Mouse (Mus musculus) erythroblast, embryonic 14.5 days (primary cell): Measurements from ENCODE around the gene Ankrd11. TPM values are rescaled to one million over a fixed set of nuclear protein-coding genes. Genes with fewer than 3 reads are reported as not detected.

Source experiments
- H3K27me3 ChIP-seq: 2 replicates; pipeline ENCODE4 v1.6.1; 2012; ENCODE audit warnings: inconsistent platforms; ENCODE audit not compliant: control insufficient read depth
- H3K36me3 ChIP-seq: 2 replicates; pipeline ENCODE4 v1.6.1; 2012; ENCODE audit warnings: mild to moderate bottlenecking, inconsistent platforms; ENCODE audit not compliant: control insufficient read depth
- H3K4me1 ChIP-seq: 2 replicates; pipeline ENCODE4 v1.6.1; 2012; ENCODE audit warnings: inconsistent platforms; ENCODE audit not compliant: control insufficient read depth
- H3K4me3 ChIP-seq: replicated peaks from 2 replicates; pipeline ENCODE3; 2012; ENCODE audit warnings: moderate library complexity, mild to moderate bottlenecking, inconsistent platforms
- H3K9me3 ChIP-seq: 2 replicates; pipeline ENCODE4 v1.6.1; 2012; ENCODE audit warnings: low read length, inconsistent platforms, mixed read lengths; ENCODE audit not compliant: control insufficient read depth
- GATA1 ChIP-seq: IDR thresholded peaks from 2 replicates; pipeline ENCODE4 v1.6.1; 2012; ENCODE audit warnings: low read length, inconsistent platforms, mixed read lengths
- TAL1 ChIP-seq: IDR thresholded peaks from 3 replicates; pipeline ENCODE4 v1.6.1; 2012; ENCODE audit warnings: low read length, inconsistent platforms, mixed read lengths
- polyA plus RNA-seq: library from polyadenylated mRNA; stranded (reverse); fragments of >175 nt; gene quantifications from 2 replicates; pipeline ENCODE4 v1.2.3, GENCODE M21; 2012

Ankrd11 gene
- polyA plus RNA-seq, 1 experiment: 6.3 TPM

GRCm38 (mm10) chr8:122928631-122929224 is 113.3 kb downstream of the Ankrd11 start:
- H3K4me3 ChIP-seq: no peak overlapping the region
- H3K36me3 ChIP-seq: peaks cover 26% of the 10 kb centered on the region
- no peaks in the 10 kb centered on the region for H3K27me3 ChIP-seq
- H3K4me1 ChIP-seq: peaks cover 36% of the 10 kb centered on the region
- no peak for TF ChIP-seq TAL1
- no peak for TF ChIP-seq GATA1
- H3K9me3 ChIP-seq: no peaks in the 10 kb centered on the region

- peaks cover 33% of the 10 kb centered on the region for H3K4me1 ChIP-seq
- no peaks in the 10 kb centered on the region for H3K9me3 ChIP-seq
- H3K36me3 ChIP-seq: peaks cover 21% of the 10 kb centered on the region
- H3K4me3 ChIP-seq: no peak overlapping the region
- no peaks in the 10 kb centered on the region for H3K27me3 ChIP-seq
- TF ChIP-seq TAL1 (no peak), GATA1 (no peak)
Measured at GRCm38 (mm10) chr8:122927841-122928240, 114.2 kb downstream of the Ankrd11 start.

- H3K9me3 ChIP-seq: no peaks in the 10 kb centered on the region
- peaks cover 24% of the 10 kb centered on the region for H3K4me1 ChIP-seq
- TF ChIP-seq GATA1 (no peak), TAL1 (no peak)
- H3K36me3 ChIP-seq: peaks cover 18% of the 10 kb centered on the region
- no peaks in the 10 kb centered on the region for H3K27me3 ChIP-seq
- no peak overlapping the region for H3K4me3 ChIP-seq
Measured at GRCm38 (mm10) chr8:122926782-122927181, 115.3 kb downstream of the Ankrd11 start.

- Histone ChIP-seq H3K4me3 (no peak overlapping the region), H3K27me3 (no peaks in the 10 kb centered on the region), H3K36me3 (peaks cover 15% of the 10 kb centered on the region), H3K9me3 (no peaks in the 10 kb centered on the region), H3K4me1 (peaks cover 21% of the 10 kb centered on the region)
- TF ChIP-seq GATA1 (no peak), TAL1 (no peak)
Measured at GRCm38 (mm10) chr8:122925939-122926722, 115.9 kb downstream of the Ankrd11 start.

GRCm38 (mm10) chr8:122924091-122924490 is 118.0 kb downstream of the Ankrd11 start:
- no peaks in the 10 kb centered on the region for H3K9me3 ChIP-seq
- no peak for TF ChIP-seq GATA1
- TF ChIP-seq TAL1: no peak
- H3K27me3 ChIP-seq: no peaks in the 10 kb centered on the region
- peaks cover 27% of the 10 kb centered on the region for H3K4me1 ChIP-seq
- peaks cover 13% of the 10 kb centered on the region for H3K36me3 ChIP-seq
- H3K4me3 ChIP-seq: no peak overlapping the region

GRCm38 (mm10) chr8:122923431-122924090 is 118.5 kb downstream of the Ankrd11 start:
- Histone ChIP-seq H3K4me1 (peaks cover 32% of the 10 kb centered on the region), H3K36me3 (peaks cover 10% of the 10 kb centered on the region), H3K27me3 (no peaks in the 10 kb centered on the region), H3K9me3 (no peaks in the 10 kb centered on the region), H3K4me3 (no peak overlapping the region)
- TF ChIP-seq TAL1 (no peak), GATA1 (no peak)

- no peak for TF ChIP-seq TAL1
- no peak for TF ChIP-seq GATA1
- Histone ChIP-seq H3K27me3 (no peaks in the 10 kb centered on the region), H3K36me3 (peaks cover 10% of the 10 kb centered on the region), H3K9me3 (no peaks in the 10 kb centered on the region), H3K4me3 (no peak overlapping the region), H3K4me1 (peaks cover 39% of the 10 kb centered on the region)
Measured at GRCm38 (mm10) chr8:122922945-122923344, 119.1 kb downstream of the Ankrd11 start.

GRCm38 (mm10) chr8:122920890-122921289 is 121.2 kb downstream of the Ankrd11 start:
- Histone ChIP-seq H3K4me1 (peaks cover 42% of the 10 kb centered on the region), H3K4me3 (no peak overlapping the region), H3K36me3 (peaks cover 6% of the 10 kb centered on the region), H3K9me3 (no peaks in the 10 kb centered on the region), H3K27me3 (no peaks in the 10 kb centered on the region)
- no peak for TF ChIP-seq TAL1
- no peak for TF ChIP-seq GATA1

- peaks cover 32% of the 10 kb centered on the region for H3K4me1 ChIP-seq
- H3K27me3 ChIP-seq: no peaks in the 10 kb centered on the region
- H3K4me3 ChIP-seq: no peak overlapping the region
- no peaks in the 10 kb centered on the region for H3K9me3 ChIP-seq
- peaks cover 29% of the 10 kb centered on the region for H3K36me3 ChIP-seq
- TF ChIP-seq TAL1 (no peak), GATA1 (no peak)
Measured at GRCm38 (mm10) chr8:122918438-122919107, 123.5 kb downstream of the Ankrd11 start.
